Mouse (Mus musculus): ENCODE results near the gene Zfp341.
A peak's percentile ranks its signal among the peaks of the same experiment; 100 is the strongest.

The Zfp341 gene

DNA sequence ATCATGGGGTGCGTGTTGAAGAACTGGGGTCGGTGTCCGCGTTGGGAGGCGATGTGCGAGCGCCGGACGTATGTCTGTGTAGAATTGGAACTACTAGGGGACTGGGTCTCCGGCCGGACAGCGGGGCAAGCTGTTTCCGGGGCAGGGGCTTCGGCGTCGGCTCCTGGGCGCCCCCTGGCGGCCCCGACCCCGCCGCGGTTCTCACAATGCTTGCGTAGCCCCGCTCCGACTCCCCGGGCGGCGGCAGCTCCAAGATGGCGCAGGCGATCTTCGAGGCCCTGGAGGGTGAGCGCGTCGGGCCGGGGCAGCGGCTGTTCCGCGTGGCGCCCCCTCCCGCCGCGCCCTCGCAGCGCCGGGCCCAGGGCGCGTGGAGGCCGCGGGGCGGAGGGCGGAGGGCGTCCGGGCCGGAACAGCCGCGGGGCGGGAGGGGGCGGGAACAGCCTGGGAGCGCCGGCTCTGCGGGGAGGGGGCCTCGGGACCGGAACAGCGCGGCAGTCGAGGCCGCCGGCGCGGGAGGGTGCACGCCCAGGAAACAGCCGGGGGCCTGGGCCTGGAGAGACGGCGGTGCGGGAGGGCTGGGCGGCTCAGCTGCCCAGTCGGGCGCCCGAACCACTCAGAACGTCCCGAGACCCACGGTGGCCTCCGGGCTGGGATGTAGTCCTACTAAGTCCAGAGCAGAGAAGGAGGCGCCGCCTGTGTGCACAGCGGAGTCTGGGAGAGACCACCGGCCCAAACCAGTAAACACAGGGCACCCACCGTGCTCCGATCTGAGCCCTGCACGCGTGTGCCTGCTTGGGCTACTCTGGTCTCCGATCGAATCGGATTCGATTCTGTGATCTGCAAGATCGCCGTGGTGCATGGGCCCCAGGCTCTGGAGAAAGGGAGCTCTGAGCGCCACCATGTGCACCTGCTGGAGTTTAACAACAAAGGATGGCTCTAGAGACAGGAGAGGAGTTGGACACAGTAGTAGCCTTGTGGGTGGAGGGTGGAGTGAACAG lies at the start of gene Zfp341, which contains the start of gene 4930519P11Rik:
Gene Zfp341 (plus strand): TSS at position 180 of the 998 bp plus-strand sequence.
Gene 4930519P11Rik (minus strand): TSS at position 320 of the 998 bp plus-strand sequence.
- peak; percentile 88 to 91 for DNase-seq

DNA sequence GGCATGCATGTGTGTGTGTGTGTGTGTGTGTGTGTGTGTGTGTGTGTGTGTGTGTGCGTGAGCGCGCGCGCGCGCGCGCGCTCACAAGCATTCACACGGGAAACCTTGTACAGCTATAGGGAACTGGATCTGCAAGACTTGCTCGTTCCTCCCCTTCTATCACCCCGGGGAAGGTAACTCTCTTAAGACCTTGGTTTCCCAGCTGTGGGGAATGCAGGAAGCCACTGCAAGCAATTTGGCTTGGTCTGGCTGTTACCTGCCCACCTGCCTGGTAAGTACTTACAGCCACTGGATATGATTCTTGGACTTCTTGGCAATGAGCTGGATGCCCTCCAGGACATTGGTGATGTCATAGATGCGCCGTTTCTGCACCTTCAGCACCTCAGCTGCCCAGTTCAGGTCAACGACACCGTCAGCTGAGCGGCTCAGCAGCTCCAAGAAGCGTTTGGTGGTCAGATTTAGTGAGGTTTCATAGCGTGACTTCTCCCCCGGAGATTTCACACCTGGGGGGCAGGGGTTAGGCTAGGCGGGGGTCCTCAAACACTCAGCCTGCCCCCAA lies 49.4 kb upstream of the Zfp341 start:
- DNase-seq: no peak

DNA sequence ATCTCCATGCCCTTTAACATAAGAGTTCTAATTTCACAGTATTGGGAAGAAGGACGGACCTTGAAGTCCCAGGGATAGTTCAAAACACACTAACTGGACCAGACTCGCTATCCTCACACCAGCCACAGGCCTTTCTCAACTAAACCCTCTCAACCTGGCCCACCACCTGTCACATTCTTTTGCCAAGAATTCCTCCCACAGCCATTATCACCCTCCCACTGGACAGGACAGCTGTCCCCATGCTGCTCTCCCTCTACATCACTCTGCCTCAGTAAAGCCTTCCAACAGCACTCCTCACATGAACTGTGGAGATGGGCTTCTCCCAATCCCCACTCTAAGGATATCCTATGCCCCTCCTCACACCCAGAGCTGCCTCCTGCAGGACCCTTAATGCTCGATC lies 47.5 kb upstream of the Zfp341 start:
- no peak for DNase-seq

DNA sequence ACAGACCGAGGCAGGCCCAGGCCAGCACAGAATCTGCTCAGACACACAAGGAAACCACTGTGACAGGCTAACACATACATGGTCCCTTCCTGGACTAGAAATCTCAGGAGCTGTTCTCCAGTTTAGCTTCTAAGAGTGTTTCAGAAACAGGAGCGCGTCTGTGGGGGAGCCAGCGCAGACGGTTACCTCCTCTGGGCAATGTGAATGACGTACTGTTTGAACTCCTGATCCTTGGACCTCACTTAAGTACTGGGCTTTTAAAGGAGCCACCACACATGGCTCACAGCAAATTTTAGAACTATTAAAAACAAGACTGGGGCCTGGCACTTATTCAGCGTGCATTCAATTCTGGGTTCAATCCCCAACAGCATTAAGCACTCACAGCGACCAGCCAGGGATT lies 46.5 kb upstream of the Zfp341 start:
- DNase-seq: no peak

DNA sequence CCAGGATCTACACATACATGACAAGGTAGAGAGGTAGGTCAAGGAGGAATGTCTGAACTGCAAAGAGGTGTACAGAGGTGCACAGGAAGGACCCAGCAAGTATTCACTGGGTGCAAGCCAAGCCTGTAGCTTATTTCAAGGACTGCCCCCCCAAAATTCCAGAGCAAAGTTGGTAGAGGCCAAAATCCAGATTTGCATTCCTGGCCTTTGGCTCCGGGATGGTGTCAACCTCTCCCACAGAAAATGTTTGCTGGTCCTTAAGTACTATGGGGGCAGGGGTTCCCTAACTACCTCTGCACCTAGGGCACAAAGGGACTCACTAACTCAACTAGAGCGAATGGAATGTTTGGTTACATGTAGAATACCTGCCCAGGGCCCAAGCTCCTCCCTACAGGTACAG lies 45.3 kb upstream of the Zfp341 start:
- DNase-seq: peak; percentile 56 to 57

DNA sequence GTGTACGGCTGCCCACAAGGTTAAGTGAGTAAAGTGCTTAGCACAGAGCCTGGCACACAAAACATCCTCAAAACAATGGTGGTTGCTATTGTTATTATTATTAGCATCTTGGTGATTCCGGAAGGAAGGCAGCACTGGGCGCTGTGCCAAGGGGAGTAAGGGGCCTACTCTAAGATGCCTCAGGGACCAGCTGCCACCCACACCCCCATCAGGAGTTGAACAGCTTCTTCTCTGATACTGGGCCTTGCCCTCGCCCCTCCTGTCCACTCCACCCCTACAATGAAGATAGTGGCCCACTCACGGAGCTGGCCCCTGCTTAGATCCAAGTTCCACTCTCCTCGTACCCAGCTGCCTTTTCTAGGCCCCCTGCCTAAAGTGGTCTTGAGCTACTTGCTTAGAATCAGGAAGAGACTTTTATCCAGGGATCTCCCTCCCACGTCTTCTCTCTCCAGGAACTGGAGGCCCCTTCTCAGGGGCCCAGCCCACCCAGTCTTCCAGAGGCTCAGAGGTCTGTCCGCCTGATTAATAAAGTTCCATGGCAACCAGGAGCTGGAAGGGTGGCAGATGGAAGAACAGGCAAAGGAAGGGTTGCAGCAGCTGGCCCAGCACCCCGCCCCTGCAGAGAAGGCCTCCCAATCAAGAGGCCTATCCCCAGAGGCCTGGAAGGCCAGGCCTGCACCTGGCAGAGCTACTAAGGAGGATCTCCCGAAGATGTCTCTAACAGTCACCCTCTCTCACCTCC lies 44.6 kb upstream of the Zfp341 start:
- no peak for DNase-seq

DNA sequence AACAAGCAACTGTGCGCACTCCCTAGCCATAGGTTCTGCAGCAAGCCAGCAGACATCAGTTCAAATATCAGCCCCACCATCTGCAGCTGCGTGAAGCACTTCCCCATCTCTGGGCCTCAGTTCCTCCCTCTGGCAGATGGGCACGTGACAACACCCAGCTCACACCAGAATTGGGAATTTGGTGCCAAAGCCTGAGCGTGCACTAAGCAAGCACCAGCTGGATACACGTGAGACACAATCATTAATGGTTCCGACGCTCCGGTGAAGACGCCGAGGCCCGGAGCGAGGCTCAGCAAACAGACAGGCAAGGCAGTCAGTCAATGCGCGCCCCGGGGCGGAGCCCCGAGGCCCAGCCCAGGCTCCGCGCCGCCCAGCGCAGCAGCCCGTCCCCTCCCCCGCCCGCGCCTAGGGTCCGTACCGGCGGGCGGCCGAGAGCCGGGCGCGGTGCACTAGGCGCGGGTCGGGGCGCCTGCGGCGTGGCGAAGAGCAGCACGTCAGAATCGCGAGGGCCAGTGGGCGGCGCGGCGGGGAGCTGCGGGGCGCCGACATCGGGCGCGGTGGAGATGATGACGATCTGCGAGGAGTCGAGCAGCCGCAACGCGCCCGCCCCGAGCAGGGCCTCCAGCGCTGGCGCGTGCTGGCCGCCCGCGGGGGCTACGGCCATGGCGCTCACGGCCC lies 43.9 kb upstream of the Zfp341 start:
- DNase-seq: peak; percentile 52 to 56

DNA sequence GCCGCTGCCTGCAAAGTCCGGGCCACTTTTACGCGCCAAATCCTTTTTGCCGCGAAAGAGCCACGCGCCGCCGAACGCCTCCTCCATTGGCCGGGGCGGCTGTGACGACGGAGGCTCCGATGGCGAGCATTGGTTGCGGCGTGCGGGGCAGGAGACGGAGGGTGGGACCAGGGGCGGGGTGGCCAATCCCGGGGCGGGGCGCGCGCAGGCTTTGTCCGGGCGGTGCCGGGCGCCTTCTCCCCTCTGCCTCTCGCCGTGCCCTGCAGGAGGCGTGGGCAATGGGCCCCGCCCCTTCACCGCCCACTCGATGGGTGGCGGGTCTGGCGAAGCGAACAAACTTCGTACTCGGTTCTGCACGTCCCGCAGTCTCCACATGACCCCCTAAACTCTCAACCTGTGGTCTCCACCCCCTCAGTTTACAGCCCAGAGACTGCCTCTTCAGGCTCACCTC lies 43.2 kb upstream of the Zfp341 start, which contains the start of gene E2f1:
Gene E2f1 (minus strand): TSS at position 57 of the 451 bp plus-strand sequence.
- peak; percentile 94 to 95 for DNase-seq

DNA sequence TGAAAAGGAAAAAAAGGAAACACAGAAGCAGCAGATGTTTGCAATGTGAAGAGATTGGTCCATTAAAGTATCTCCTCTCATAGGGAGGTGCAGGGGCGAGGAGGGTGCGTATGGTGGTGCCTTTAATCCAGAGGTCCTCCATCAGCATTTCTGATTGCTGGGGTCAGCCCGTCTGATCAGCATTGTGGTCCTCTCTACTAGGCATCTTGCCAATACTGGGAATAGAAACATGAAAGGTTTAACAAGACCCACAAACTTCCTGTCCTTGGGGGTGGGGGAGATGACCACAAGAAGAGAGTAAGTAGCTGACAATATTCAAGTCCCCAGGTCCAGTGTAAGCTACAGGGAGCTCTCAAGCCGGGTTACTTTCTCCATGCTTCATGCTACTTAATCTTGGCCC lies 42.4 kb upstream of the Zfp341 start:
- no peak for DNase-seq

DNA sequence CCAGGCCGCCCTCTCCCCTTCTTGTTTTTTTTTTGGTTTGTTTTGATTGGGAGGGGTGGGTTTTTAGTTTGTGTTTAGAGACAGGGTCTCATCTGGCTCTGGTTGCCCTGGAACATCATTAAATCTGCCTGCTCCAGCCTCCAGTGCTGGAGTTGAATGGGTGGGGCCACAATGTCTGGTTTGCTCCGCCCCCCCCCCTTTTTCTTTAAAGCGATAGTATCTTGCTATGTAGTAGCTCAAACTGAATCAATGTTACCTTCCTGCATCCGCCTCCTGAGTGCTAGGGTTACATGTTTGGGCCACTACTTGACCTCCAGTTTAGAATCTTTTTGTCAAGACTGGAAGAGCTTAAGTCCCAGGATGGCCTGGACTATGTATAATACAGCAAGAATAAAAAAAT lies 41.8 kb upstream of the Zfp341 start:
- no peak for DNase-seq

DNA sequence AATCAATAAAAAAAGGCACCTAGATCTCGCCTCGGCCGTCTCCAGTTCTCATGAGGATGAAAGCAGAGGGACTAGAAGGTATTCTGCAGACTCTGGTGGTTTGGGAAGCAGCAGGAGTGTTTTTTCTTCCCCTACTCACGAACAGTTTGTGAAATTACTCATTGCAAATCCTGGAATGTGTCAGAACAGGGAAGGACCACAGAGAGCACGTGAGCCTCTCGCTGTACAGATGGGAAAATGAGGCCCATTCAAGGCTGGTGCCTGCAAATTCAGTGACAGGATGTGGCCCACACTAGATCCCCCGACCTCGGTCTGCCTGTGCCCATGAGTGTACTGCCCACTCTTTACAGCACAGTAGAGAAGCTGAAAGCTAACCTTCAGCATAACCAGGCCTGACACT lies 41.1 kb upstream of the Zfp341 start:
- no peak for DNase-seq

DNA sequence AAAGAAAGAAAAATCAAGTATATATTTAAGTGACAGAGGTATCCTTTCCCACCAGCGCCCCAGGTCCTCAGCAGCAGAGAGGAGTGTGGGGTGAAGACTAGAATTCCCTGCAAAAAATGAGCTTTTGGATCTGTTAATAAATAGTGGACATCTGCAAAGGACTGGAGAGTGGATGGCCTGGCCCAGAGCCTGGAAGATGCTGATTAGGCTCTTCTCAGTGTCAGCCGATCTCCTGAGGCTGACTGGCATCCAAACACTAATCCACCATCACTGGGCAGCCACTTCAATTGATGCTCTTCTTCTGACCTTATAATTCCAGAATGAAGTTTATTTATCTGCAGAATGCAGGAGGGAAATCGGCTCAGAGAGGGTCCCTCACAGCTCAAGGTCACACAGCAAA lies 40.1 kb upstream of the Zfp341 start:
- no peak for DNase-seq

DNA sequence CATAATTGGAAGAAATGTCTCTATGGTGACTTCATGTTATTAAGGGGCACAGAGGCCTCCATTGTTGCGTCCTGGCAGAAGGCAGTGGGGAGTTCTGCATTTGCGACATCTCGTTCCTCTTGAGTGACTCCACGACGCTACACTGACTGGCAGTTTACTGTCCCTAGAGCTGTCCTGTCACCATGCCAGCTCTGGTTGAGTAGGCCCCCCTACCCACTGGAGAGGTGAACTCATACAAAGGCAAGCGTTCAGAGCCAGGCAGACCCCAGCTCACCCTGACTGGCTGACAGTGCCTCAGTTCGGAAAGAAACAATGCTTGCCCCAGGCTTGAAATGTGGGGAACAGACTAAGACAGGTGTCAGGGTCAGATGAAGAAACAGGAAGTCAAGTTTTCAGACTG lies 38.8 kb upstream of the Zfp341 start:
- no peak for DNase-seq

DNA sequence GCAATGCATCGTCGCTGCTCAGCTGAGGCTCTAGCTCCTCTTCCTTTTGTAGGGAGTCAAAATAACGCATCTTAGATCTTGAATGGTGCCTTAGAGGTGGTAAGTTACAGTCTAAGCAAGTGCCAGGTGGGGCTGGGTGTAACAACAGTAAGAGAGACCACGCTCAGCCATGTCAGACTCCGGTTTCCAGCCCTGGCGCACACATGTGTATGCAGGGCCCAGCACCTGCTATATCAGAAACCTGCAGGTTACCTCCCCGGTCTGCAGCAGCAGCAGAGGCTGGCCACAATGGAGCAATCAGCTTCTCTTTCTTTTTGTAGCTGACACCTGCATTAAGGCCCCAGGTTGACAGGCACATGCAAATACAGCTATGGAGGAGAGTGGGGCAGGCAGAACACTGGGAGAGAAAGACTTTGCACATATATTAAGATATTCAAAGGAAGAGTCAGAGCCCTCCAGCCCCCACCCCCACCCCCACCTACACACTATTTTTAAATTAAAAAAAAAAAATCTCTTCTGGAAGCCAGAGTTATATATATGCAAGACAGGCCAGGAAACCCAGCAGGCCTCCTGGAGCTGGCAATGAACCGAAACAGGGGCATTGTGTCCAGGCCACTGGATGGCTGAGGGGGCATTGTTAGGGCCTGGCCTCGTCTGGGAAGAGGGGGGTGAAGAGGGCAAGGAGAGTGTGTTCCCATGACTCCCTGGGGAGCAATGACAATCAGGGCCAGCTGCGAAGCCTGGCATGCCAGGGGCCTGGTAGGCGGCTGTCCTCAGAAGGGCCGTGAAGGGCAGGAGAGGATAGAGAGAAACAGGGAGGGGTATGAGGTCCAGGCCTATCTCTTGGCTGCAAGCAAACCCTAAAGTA lies 36.0 kb upstream of the Zfp341 start:
- no peak for DNase-seq

DNA sequence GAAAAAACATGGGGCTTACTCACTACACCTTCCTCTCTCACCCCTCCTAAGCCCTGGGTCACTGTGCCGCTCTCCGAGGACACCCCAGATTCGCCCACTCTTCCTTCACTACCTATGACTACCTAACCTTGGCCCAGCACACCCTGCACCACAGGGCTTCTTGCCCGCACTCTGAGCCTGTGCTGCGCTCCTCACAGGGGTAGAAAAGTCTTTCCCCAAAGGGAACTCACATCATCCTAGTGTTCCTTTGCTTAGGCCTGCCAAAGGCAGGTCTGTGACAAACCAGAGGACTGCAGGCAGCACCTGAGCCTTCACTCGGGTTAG lies 35.4 kb upstream of the Zfp341 start:
- no peak for DNase-seq

DNA sequence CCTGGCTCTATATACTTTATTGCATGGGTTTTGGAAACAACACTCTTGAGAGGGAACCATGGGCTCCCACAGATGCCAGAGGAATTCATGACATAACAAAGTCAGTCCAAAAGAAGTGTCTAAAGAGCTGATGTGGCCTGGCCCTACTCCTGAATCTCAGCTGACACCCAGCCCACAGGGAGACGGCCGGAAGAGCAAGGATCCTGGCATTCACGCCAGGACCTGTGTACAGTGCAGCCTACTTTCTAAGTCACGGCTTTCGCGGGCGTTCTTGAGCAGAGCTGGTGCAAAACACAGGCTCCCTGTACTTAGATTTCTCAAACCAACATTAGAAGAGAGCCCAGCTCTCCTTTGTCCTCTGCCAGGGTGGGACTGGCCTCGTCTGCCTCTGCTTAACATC lies 32.5 kb upstream of the Zfp341 start:
- no peak for DNase-seq

DNA sequence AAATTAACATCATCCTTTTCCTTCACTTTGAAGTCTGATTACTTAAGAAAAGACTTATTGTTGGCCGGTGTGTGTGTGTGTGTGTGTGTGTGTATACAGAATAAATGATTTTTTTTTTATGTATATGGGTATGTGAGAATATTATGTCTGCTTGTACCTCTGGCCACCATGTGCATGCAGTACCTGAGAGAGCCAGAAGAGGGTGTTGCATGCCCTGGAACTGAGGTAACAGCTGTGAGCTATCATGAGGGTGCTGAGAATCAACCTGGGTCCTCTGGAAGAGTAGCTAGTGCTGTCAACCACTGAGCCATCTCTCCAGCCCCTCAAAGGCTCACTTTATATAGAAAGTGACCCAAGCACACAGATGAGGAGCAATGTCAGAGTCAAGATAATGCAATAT lies 31.7 kb upstream of the Zfp341 start:
- DNase-seq: no peak

DNA sequence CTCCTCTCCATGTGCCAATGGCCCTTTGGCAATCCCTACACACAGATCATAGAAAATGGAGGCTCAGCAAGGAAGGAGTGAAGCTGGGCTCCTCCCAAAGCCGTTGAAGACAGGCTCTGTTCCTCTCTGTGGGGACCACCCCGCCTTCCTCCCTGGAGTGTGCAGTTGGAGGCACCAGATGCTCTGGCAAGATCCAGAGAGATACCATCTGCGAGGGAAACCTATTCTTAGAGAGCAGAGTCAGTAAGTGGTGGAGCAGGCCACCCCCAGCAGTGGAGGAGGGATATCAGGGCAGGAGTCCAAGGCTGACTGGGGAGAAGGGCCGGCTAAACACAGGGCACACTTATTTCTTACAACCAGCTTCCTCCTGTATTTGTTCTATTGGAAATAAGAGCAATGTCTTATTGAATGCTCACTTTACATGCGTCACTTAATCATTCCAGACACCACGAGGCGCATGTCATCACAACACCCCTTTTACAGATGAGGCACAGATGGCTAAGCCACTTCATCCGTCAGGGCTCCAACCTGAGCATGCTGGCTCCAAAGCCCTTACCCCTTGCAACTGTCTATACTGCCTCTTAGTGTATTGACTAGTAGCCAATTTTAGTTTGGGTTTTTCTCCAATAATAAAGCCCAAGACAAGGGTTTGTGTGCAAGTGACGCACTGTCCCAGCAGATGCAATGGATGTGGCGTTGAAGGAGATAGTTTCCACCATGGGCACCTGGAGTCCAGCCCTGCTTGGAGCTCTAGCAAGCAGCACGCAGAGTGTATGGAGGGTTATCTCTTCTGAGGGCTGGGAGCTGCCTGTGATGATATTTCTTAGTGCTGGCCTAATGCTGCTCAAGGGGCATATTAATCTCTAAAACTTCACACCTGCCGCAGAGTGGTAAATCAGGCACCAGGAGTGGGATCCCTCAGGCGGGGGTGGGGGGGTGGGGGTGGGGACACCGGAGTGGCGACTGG lies 28.9 kb upstream of the Zfp341 start:
- no peak for DNase-seq

DNA sequence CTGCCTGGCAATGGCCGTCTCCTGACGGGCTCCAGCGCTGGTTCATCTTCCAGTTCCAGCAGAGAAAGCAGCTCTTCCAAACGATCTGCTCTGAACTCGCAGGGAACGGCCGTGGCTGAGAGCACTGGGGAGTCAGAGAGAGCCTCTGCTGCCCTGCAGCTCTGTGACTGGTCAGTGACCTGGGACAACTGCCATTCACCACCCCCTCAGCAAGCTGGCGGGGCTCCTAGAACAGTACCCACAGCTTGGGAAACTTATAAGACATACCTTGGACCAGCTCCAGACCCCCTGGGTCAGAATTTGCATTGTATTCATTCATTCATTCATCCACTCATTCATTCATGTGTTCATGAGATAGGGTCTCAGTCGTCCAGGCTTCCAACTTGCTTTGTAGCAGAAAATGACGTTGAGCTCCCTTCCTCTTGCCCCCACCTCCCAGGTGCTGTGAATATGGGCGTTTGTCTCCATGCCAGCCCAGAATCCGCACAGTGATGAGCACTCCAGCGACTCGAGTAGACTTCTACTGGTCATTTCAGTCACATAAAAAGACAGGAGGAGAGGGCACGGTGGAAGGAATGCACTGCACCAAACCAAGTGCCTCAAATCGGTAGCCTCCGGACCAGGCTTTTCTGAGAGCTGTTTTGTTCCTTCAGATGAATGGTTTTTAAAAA lies 28.0 kb upstream of the Zfp341 start:
- DNase-seq: no peak

DNA sequence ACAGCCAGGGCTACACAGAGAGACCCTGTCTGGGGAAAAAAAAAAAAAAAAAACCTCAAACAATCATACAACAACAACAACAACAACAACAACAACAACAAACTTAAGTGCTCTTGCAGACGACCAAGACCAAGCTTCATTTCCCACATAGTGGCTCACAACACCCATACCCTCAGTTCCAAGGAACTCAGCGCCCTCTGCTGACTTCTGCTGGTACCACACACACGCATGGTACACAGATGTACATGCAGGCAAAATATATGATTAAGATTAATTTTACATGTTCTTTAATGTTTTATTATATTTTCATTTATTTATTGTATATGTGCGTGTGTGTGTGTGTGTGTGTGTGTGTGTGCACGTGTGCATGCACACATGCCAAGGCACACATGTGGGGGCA lies 26.7 kb upstream of the Zfp341 start:
- DNase-seq: no peak

Data from lung, adult 18-20 months (tissue).